Mouse (Mus musculus): Measurements from ENCODE around the gene Psd.

Psd gene

DNA sequence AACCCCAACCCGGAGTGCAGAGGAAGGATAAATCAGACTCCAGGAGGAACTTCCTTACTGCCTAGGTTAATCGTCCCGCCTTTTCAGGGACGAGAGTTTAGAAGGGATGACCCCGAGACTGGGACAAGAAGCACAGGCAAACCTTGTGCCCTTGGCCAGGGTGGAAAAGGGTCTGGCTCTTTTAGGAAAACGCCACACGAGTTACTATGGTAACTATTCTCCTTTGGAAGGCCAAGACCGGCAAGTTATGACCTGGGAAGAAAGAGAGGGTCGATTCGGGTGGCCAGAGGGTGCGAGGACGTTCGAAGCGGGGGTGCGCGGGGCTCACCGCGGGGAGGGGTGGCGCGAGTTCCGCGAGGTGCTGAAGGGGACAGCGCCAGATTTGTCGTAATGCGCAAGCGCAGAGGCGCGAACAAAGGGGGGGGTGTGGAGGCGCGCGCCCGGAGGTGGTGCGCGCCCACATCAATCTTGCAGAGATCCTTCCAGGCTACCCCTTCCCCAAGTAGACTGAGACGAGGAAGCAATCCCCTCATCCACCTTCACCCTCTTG lies at the start of gene Psd:
Gene Psd (minus strand): TSS at position 401 of the 550 bp plus-strand sequence.
- peak; percentile 56 to 84 for DNase-seq (ENCODE audit: low spot score in 2 of 2)

DNA sequence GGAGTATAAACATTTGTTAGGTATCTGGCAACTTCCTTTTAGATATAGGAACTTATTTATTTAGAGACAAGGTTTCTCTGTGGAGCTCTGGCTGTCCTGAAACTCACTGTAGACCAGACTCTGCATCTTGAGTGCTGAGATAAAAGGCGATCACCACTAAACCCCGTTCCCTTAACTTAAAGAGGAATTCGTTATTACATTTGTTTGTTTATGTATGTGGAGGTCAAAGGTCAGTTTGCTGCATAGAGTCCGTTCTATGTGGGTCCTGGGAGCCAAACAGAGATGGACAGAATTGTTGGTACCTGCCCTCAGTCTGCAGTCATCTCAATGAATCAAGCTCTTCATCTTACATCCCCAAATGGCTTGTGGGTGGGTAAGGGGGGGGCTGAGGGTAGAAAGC lies 48.9 kb upstream of the Psd start:
- DNase-seq (ENCODE audit: low spot score in 2 of 2), result no peak

DNA sequence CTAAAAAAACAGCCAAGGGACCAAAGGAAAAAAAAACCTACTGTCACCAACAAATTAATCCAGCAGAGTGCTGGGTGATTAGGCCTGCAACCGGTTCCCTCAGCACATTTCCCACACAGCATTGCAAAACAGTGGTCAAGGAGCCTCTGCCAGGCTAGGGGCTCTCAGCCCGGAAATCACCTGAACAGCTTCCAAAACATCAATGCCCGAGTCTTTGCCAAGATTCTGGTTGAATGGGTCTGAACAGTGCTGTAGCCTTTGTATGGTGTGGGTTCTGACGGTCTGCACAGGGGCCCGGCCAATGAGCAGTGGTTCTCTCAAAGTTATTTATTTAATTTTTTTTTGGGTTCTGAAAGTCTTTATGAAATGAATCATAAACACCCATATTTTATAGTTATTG lies 48.5 kb upstream of the Psd start:
- DNase-seq (ENCODE audit: low spot score in 2 of 2), result no peak

DNA sequence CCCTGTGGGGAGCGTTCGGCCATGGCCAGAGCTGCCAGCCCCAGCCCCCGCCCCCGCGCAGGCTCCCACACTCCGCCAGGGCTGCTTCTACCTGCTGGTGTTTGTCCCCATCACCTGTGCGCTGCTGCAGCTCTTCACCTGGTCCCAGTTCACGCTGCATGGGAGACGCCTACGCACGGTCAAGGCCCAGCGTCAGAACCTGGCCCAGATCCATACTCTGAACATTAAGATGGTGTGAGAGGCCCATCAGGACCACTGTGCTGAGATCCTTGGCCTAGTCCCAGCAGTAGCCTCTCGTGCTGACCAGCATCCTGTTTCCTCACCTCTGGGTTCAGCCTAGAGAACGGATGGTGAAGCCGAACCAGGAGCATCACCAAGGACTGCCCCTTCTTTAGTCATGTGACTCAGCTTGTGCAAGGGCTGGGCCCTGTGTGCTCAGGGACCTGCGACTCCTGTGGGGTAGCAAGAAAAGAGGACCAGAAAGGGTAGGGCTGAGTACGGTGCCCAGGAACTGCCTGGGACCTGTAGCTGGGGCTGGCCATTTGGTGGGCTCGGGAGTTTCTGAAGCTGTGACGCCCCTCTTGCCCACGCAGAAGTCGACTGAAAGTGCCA lies 47.6 kb upstream of the Psd start:
- no peak for DNase-seq (ENCODE audit: low spot score in 2 of 2)

DNA sequence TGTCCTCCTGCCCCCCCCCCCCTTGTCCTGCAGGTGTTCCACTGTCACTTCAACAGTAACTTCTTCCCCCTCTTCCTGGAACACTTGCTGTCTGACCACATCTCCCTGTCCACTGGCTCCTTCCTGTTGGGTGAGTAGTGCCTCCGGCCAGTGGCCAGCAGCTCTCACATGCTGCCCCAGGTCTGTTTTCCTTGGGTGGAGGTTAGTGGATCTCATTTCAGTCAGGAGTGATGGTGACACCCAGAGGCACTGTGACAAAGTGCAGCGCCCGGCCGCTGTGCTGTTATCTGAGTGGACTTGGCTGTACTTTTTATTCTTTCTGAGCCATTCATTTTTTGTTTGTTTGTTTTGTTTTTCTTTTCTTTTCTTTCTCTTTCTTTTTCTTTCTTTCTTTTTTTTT lies 42.2 kb upstream of the Psd start:
- DNase-seq (ENCODE audit: low spot score in 2 of 2), result peak; percentile 43 to 75

DNA sequence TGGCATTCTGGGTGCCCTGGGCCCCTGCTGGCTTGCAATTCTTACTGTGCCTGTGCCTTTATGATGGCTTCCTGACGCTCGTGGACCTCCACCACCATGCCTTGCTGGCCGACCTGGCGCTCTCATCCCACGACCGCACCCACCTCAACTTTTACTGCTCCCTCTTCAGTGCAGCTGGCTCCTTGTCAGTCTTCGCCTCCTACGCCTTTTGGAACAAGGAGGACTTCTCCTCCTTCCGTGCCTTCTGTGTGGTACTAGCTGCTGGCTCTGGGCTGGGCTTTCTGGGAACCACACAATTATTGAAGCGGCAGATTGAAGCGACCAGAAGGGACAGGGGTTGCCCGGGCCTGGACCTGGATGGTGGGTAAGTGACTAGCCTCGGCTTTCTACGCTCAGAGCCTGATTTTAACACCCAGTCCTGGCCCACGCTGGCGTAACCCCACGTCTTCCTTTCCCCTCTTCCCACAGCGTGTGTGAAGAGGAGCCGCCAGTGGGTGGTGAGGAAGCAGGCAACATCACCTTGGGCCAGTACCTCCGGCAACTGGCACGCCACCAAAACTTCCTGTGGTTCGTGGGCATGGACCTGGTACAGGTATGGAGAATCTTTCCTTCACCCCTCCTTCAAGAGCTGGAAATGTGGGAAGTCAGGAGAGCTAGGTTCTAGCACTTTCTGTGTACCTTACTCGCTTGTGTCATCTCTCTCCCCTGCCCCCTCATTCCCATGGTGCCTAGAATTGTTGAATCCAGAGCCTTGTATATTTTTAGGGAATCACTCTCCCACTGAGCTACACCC lies 41.0 kb upstream of the Psd start:
- DNase-seq (ENCODE audit: low spot score in 2 of 2), result no peak

DNA sequence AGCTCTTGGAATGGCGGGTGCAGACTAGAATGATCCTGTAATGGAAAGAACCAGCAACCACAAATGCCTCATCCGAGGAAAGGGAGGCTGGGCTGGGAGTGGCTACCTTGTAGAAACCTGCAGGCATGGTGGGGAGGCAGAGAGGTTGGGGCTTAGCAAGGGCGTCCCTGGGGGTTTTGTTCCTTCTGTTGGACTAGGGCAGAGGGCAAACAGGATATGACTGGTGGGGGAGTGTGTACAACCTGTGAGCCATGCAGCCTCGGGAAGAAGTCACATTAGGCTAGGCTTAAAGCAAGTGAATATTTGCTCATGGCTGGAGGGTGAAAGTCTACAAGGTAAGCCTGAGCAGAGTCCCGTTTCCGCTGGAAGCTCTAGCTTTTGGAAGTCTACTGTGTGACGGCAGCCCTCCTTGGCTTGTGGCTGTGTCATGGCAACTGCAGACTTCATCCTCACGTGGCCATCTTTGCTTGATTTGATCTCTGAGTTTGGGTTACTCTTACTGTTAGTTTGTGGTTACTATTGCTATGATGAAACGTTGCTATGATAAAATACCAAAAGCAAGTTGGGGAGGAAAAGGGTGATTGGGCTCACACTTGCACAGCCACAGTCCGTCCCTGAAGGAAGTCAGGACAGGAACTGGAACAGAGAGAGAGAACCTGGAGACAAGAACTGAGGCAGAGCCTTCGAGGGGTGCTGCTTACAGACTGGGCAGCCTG lies 36.5 kb upstream of the Psd start:
- no peak for DNase-seq (ENCODE audit: low spot score in 2 of 2)

DNA sequence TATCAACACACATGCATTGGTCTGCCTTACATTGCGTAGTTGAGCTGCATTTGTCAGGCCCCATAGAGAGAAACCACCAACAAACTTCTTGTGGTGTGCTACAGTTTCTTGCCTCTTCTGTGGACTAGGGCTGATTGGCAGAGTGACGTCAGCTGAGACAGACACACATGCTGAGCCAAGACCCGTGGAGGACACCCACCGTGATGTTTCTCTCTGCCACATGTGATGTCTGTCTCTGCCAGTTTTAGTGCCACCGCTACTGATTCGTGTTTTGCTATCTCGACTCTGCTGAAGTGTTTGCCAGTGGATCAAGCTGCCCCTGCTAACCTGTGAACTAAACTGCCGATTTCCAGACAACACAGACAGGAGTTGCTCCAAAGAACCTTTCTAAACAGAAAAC lies 35.1 kb upstream of the Psd start:
- no peak for DNase-seq (ENCODE audit: low spot score in 2 of 2)

DNA sequence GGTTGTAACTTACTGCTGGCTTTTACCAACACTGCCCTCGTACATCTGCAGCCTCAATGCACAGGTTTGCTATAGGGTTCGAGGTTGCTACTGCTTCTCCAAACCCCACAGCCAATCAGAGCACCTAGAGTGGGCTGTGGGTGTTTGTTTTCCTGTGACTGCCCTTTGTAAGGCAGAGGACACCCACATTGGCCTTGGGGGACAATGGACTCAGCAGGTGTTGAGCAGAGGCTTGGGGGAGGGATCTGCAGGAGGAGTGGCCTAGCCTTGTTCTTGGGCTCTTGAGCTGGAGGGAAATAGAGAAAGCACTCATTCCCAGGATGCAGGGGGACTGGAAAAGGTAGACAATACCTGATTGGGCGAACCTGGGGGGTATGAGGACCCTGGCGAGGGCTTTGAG lies 31.4 kb upstream of the Psd start:
- DNase-seq (ENCODE audit: low spot score in 2 of 2), result no peak

DNA sequence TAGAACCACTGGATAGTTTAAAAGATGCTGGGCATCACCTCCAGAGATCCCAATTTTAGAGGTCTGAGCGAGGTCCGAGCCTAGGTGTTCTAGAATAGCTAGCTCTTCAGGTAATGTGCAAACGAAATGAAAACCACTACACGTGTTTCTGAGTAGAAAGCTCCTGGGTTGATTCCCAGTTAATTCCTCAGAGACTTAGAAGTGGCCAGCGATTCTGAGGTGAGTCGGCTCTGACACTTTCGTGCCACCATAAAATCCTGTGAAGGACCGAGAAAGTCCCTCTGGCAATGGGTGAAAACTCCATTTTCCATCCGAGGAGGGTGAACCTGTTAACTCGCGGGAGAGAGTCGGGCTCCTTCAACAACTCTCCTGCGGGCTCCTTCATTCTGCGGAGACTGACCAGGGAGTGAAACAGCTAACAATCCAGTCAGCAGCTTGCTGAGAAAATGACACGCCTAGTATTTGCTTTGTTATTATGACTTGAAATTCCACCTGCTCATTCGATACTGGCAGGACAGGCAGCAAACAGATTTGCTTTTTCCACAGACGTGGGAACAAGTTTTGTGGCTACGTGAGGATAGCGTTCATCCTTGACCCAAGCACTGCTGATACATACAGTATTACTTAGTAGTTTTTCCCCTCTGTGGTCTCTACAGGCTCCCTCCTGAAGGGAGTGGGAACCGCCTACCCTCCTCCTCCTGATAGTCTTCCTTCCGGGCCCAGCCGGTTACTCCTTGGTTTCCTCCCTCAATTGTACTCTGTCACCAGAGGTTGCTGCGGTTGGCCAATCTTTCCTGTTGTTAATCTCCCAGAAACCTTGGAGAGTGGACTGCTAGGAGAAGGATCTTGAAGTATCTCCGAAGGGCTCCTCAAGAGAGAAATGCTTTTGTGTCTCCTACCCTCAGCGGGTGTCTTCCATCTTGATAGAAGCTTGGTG lies 30.7 kb upstream of the Psd start:
- no peak for DNase-seq (ENCODE audit: low spot score in 2 of 2)

DNA sequence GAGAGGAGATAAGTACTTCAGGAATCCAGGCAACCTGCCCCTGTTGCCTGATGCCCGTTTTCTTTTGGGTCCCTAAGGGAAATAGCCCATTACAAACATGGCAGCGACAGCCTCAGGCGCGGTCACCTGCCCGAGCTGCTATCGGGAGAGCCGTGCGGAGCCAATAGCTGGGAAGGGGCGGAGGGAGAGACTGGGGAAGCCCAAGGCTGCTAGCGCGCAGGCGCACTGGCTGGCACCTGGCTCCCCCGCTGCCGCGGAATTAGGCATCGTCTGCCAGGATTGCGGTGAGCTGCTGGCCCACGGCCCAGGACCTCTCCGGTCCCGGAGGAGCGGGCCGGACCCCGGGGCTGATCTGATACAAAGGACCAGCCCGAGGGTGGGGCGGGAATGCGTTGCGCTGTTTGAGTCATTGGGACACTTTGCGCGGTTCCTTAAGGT lies 29.8 kb upstream of the Psd start:
- DNase-seq (ENCODE audit: low spot score in 2 of 2), result peak; percentile 80 to 90

DNA sequence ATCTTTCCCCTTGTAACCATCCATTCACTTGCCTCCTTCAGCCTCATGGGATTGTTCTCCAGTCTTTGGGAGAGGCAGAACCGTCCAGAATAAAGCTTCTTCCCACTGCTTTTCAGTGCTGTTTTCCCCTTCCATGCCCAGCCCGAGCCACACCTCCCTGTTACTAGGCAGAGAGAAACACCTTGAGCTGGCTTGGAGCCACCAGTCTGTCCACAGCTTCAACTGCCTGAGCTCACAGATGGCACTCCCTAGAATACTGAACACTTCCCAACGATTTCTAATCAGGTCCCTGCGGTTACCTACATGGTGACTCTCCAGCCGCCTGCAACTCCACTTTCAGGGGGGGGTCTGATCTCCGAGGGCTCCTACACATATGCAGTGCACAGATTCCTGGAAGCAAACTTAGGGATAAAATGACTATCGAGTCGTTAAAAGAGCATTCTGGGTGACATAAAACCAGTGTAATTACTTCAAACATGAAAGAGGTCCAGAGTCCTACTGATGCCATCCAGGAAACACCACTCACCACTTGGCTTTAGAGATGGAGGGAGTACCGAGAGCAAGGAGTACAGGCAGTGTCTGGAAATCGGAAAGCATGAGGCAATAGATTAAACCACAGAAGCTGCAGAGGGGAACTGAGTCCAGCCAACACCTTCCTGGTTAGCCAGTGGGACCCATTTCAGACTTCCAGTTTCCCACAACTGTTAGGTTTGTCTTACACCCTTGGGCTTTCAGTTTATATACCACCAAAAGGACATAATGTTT lies 23.4 kb upstream of the Psd start, which contains the start of gene 2310034G01Rik:
Gene 2310034G01Rik (minus strand): TSS at position 135 of the 765 bp plus-strand sequence.
- no peak for DNase-seq (ENCODE audit: low spot score in 2 of 2)

DNA sequence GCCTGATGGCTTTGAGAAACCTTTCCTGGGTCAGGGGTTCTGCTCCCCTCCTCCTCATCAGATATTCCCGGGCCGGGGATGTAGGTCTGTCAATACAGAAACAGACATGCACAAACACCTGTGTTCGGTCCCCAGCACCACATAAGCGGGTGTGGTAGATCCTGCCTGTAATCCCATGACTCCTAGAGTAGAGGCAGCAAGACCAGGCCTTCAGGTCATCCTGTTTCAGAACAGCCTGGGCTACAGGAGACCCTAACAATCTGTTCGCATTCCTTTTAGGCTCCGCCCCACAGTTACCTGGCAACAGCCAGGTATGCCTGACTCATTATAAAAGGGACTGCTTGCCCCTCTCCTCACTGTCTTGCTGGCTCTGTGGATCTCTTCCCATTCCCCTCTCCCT lies 22.6 kb upstream of the Psd start:
- DNase-seq (ENCODE audit: low spot score in 2 of 2), result no peak

DNA sequence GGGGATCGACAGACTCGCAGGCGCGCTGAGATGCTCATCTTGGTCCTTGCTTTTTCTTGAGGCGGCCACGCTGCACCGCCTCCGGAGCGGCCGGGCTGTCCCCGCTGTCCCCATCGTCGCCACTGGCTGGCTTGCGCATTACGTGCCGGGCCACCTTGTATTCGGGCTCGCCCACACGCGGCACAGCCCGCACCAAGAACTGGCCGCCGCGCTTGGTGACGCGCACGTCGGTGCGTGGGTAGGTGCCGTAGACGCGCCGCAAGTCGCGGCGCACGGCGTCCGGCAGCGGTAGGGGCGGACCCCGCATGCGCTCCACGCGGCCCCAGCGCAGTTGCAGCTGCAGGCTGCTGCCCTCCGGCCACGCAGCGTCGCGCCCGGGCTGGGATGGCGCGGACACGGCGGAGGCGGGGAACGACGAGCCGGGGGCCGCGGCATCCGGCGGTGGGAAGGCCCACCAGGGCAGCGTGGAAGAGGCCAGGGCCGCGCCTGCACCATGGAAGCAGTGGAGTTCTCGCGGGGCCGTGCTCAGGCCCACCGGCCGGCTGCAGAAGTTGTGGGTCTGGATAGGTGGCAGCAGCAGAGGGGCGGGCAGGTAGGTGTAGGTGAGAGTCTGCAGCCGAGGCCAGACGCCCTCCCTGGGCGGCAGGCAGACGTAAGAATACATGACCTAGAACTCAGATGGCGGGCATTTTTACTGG lies 22.0 kb upstream of the Psd start:
- peak; percentile 60 to 79 for DNase-seq (ENCODE audit: low spot score in 2 of 2)

DNA sequence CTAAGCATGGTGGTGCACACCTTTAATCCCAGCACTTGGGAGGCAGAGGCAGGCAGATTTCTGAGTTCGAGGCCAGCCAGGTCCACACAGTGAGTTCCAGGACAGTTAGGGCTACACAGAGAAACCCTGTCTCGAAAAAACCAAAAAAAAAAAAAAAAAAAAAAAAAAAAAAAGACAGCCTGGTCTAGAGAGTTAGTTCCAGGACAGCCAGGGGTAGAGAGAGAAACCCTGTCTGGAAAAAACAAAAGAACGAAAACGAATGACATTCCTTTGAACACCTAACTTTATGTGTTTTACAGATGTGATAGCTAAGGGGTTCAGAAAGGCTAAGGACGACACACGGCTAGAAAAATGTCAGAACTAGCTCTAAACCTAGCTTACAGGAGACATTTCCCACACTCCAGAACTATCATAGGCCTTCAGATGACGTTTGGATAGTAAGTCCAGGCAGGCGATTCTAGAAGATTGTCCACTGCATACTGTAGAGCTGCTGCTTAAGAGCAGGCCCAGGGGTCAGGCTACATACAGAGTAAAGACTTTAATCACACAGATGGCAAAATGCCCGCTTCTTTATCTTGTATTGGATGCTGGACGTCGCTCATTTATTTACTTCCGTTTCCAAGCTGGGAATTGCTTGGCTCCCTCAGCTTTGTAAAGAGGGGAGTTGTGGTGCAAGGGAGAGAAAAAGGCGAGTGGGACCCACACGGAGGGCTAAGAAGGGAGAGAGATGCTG lies 21.1 kb upstream of the Psd start:
- no peak for DNase-seq (ENCODE audit: low spot score in 2 of 2)

DNA sequence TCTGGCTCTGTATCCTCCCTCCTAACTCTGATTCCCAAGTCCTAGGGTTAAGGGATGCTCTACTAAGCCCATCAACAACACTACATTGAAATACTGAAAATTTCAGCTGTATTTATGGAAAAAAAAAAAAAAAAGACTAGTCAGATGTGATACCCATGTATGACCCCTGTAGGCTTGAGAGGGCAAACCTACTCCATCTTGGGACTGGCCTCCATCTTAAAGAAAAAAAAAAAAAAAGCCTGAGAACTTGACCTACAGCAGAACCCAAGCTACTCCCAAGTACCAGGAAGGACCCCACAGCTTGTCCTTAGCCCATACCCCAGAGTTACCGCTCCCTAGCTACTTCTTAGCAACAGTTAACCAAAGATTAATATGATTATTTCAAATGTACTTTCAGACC lies 20.2 kb upstream of the Psd start:
- no peak for DNase-seq (ENCODE audit: low spot score in 2 of 2)

DNA sequence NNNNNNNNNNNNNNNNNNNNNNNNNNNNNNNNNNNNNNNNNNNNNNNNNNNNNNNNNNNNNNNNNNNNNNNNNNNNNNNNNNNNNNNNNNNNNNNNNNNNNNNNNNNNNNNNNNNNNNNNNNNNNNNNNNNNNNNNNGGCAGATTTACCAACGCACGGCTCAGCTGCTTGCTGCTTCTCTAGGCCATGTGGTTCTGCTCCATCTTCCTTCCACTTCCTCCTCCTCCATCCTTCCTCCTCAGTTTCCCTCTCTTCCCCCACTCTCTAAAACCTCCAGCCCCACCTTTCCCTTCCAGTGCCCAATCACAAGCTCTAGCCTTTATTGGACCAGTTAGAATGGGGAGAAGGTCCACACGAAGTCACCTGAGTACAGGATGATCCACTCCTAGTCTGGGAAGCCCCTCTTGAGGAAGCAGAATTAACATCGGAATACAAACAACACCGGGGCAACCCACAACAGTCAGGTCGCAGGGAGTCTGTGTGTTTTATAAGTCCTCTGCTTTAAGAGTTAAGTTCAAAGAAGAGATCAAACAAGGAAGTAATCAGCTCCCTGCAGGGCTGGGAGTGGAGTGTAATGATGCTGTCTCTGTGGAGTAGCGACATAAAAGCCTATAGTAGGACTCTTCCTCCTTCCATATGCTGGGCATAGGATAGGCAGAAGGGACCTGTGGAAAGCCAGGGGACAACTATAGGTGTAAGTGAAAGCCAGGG lies 17.9 kb upstream of the Psd start:
- no peak for DNase-seq (ENCODE audit: low spot score in 2 of 2)

DNA sequence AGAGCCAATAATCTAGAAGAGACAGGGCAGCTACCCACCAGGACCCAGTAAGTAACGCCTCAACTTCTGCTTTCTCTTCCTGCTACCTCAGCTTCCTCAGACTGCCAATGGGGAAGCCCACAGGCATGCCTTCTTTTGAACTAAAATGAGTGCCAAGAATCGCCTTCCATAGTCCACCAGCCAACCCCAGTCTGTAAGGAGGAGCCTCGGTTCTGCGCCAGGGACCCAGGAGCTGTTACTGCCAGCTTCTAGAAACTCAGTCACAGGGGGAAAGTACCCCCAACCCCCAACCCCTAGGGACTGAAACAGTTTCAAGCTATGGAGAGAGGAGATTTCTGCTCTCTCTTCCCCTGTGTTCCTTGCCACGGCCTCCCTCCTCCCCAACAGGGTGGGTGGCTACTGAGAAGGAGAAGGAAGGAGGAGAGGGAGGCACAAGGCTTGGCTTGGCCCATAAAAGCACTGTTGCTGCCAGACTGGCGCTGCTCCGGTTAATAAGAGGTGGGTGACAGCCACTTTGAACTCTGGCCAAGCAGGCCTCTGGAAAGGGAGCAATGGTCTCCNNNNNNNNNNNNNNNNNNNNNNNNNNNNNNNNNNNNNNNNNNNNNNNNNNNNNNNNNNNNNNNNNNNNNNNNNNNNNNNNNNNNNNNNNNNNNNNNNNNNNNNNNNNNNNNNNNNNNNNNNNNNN lies 12.5 kb upstream of the Psd start:
- DNase-seq (ENCODE audit: low spot score in 2 of 2), result peak; percentile 56 to 78

All from spleen, postnatal 4 days (tissue).